Mouse (Mus musculus) hindbrain, embryonic 15.5 days (tissue): ENCODE data around the gene Cab39l. TPM values are rescaled to one million over a fixed set of nuclear protein-coding genes. Genes with fewer than 3 reads are reported as not detected.
A peak's percentile ranks its signal among the peaks of the same experiment; 100 is the strongest.
"Not testable (repeated sequence)": the region's sequence is repeated elsewhere in the genome, so short reads cannot be mapped to it uniquely, and the experiment has no call there.

Experiments used
- ATAC-seq: fragments of 200-750 bp; cut with Nextera tagmentation; 2 replicates; pipeline ENCODE4 v1.8.0; 2017; ENCODE audit warnings: low read depth, moderate number of reproducible peaks, moderate TSS enrichment; ENCODE audit not compliant: low FRiP score
- H3K27ac ChIP-seq: fragments of 300-500 bp; sonication (generic); replicated peaks from 2 replicates; pipeline ENCODE4 v1.5.1; 2015; ENCODE audit warnings: mild to moderate bottlenecking, inconsistent platforms
- H3K27me3 ChIP-seq: fragments of 300-500 bp; sonication (generic); 2 replicates; pipeline ENCODE4 v1.6.1; 2015; ENCODE audit warnings: control low read depth, inconsistent platforms
- H3K36me3 ChIP-seq: fragments of 300-500 bp; sonication (generic); 2 replicates; pipeline ENCODE4 v1.6.1; 2015; ENCODE audit warnings: control low read depth, inconsistent platforms
- H3K4me1 ChIP-seq: fragments of 300-500 bp; sonication (generic); replicated peaks from 2 replicates; pipeline ENCODE4 v1.6.1; 2015; ENCODE audit warnings: control low read depth, inconsistent platforms
- H3K4me2 ChIP-seq: fragments of 300-500 bp; sonication (generic); 2 replicates; pipeline ENCODE4 v1.6.1; 2015; ENCODE audit warnings: moderate library complexity, mild to moderate bottlenecking, inconsistent platforms
- H3K4me3 ChIP-seq: fragments of 300-500 bp; sonication (generic); 2 replicates; pipeline ENCODE4 v1.5.1; 2015; ENCODE audit warnings: mild to moderate bottlenecking, inconsistent platforms
- H3K9ac ChIP-seq: fragments of 300-500 bp; sonication (generic); 2 replicates; pipeline ENCODE4 v1.6.1; 2015; ENCODE audit warnings: inconsistent platforms
- H3K9me3 ChIP-seq: fragments of 300-500 bp; sonication (generic); 2 replicates; pipeline ENCODE4 v1.6.1; 2016; ENCODE audit warnings: control low read depth, inconsistent platforms
- WGBS: fragments of 180-500 bp; shearing (Covaris S2); methylation state at CpG from one replicate; pipeline ENCODE4 v1.1.7; 2015; 5-methylcytosine and 5-hydroxymethylcytosine counted together
- polyA plus RNA-seq: library from polyadenylated mRNA; unstranded; fragments of >200 nt; fragmentation: Nextera tagmentation; extraction: Ambion mirVana; gene quantifications from 2 replicates; pipeline ENCODE4 v1.2.1, GENCODE M21; 2015

Cab39l gene
- 26.8 and 28.5 TPM in 2 replicates for polyA plus RNA-seq

- ATAC-seq: peak; percentile 100
- H3K27ac ChIP-seq: peak within 1 kb of the TSS; percentile 78
- peak within 1 kb of the TSS; percentile 77 for H3K4me3 ChIP-seq
- no peaks in the 10 kb centered on the region for H3K9me3 ChIP-seq
- H3K27me3 ChIP-seq: no peaks in the 10 kb centered on the region
- under 1% methylated on average over 65 of the region's 66 CpGs for WGBS
- peak within 1 kb of the TSS; percentile 61 for H3K4me2 ChIP-seq
- peak within 1 kb of the TSS; percentile 71 for H3K9ac ChIP-seq
- H3K4me1 ChIP-seq: peaks cover 11% of the 10 kb centered on the region
- H3K36me3 ChIP-seq: no peaks in the 10 kb centered on the region
These were observed at the start of gene Cab39l, which contains the start of gene Setdb2 for GRCm38 (mm10) chr14:59440558-59441471. TSS of gene Cab39l (plus strand) at chr14:59440972. TSS of gene Setdb2 (minus strand) at chr14:59440884.

GRCm38 (mm10) chr14:59395281-59395680 lies 45.5 kb upstream of the Cab39l start, which contains the start of gene Phf11c:
TSS of gene Phf11c (minus strand) at chr14:59395381.
- WGBS: 93% methylated on average over 3 of the region's 3 CpGs

GRCm38 (mm10) chr14:59396999-59397398 lies 43.8 kb upstream of the Cab39l start:
- 74% methylated on average over 2 of the region's 2 CpGs for WGBS
- no peaks in the 10 kb centered on the region for H3K27me3 ChIP-seq
- no peaks in the 10 kb centered on the region for H3K9me3 ChIP-seq
- H3K9ac ChIP-seq: no peak overlapping the region
- no peak overlapping the region for H3K27ac ChIP-seq
- no peaks in the 10 kb centered on the region for H3K36me3 ChIP-seq
- H3K4me1 ChIP-seq: no peaks in the 10 kb centered on the region
- no peak for ATAC-seq
- H3K4me2 ChIP-seq: no peak overlapping the region
- H3K4me3 ChIP-seq: no peak overlapping the region

More at GRCm38 (mm10) chr14:59395281-59395680, 45.5 kb upstream of the Cab39l start, which contains the start of gene Phf11c:
- no peak within 1 kb of the TSS for H3K4me2 ChIP-seq
- no peaks in the 10 kb centered on the region for H3K36me3 ChIP-seq
- H3K27ac ChIP-seq: no peak within 1 kb of the TSS
- no peaks in the 10 kb centered on the region for H3K9me3 ChIP-seq
- H3K9ac ChIP-seq: no peak within 1 kb of the TSS
- no peaks in the 10 kb centered on the region for H3K4me1 ChIP-seq
- no peak within 1 kb of the TSS for H3K4me3 ChIP-seq
- no peaks in the 10 kb centered on the region for H3K27me3 ChIP-seq
- ATAC-seq: no peak

DNA sequence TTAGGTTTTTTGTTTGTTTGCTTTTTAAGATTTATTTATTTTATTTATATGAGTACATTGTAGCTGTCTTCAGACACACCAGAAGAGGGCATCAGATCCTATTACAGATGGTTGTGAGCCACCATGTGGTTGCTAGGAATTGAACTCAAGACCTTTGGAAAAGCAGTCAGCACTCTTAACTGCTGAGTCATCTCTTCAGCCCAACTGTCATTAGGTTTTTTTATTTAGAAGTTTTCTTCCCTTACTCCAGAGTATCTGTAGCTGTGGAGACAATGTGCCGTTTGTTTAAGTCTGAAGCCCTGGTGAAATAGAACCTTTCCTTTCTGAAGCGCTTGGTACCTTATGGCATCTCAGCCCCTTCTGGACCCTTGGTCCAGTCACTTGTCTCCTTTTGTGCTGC lies 25.8 kb upstream of the Cab39l start:
- ATAC-seq, H3K36me3 ChIP-seq, H3K27ac ChIP-seq: not testable (repeated sequence)

DNA sequence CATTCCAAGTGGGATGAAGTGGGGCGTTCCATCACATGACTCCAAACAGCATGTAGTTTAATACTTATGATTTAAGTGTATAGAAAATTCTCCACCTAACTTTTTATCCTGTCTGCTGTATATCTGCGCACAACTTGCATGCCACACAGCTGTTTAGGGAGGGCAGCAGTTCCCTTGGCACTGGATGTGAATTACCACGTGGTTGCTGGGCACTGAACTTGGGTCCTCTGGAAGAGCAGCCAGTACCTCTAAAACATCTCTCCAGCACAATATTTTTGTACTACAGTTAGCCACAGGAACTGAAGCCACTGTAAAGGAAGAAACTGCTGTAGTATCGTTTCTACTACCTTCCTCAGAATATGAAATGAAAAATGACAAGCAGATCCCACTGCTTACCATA lies 22.6 kb upstream of the Cab39l start:
- no peak overlapping the region for H3K4me3 ChIP-seq
- no peak overlapping the region for H3K9ac ChIP-seq
- 89% methylated on average over 4 of the region's 4 CpGs for WGBS
- no peak overlapping the region for H3K27ac ChIP-seq
- no peaks in the 10 kb centered on the region for H3K36me3 ChIP-seq
- no peak overlapping the region for H3K4me2 ChIP-seq
- no peaks in the 10 kb centered on the region for H3K9me3 ChIP-seq
- no peaks in the 10 kb centered on the region for H3K27me3 ChIP-seq
- H3K4me1 ChIP-seq: no peaks in the 10 kb centered on the region
- ATAC-seq: no peak

More for the DNA sequence above, 25.8 kb upstream of the Cab39l start:
- not testable (repeated sequence) for H3K4me1 ChIP-seq, H3K27me3 ChIP-seq, H3K4me3 ChIP-seq, H3K9me3 ChIP-seq, H3K4me2 ChIP-seq, H3K9ac ChIP-seq
- WGBS: 100% methylated on average over 2 of the region's 2 CpGs

DNA sequence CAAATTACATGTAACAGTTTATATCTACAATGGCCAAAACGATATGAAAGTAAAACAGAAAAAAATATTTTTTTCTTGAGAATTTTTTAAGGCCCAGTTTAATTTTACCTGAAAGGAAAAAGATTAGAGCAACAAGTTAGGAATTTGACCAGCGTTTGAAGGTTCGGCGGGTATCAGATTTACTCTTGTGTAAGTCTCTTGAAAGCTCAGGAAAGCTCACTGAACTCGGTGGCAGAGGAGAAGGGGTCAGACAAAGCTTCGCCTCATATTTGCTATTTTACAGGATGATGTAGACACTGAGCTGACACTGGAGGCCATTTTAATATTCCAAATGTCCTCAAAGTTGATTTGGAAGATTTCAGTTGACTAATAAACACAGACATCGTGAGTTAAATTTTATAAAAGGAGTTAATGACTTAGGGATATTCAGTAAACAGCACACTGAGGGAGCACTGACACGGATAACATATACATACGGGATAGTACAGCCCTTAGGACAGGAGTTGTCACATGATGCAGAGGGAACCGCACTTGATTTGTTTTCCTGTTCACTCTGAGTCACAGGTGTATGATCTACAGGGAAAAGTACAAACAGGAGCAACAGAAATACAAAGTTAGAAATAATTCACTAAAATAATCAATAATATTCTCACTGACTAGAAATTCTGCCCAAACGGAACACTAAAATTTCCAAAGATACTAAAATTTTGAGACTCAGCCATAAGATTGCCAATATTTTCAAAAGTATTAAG lies 17.7 kb upstream of the Cab39l start:
- H3K4me1 ChIP-seq: no peaks in the 10 kb centered on the region
- no peaks in the 10 kb centered on the region for H3K27me3 ChIP-seq
- H3K4me2 ChIP-seq: no peak overlapping the region
- H3K9ac ChIP-seq: no peak overlapping the region
- no peak for ATAC-seq
- H3K4me3 ChIP-seq: no peak overlapping the region
- WGBS: 92% methylated on average over 11 of the region's 11 CpGs
- no peak overlapping the region for H3K27ac ChIP-seq
- H3K9me3 ChIP-seq: no peaks in the 10 kb centered on the region
- no peaks in the 10 kb centered on the region for H3K36me3 ChIP-seq

- H3K4me1 ChIP-seq: no peaks in the 10 kb centered on the region
- no peak overlapping the region for H3K27ac ChIP-seq
- H3K4me2 ChIP-seq: no peak overlapping the region
- no peaks in the 10 kb centered on the region for H3K9me3 ChIP-seq
- H3K36me3 ChIP-seq: no peaks in the 10 kb centered on the region
- no peak overlapping the region for H3K9ac ChIP-seq
- no peak for ATAC-seq
- no peaks in the 10 kb centered on the region for H3K27me3 ChIP-seq
- H3K4me3 ChIP-seq: no peak overlapping the region
- WGBS: 100% methylated on average over 1 of the region's 1 CpGs
These were observed 10.2 kb upstream of the Cab39l start for GRCm38 (mm10) chr14:59430556-59430955.

DNA sequence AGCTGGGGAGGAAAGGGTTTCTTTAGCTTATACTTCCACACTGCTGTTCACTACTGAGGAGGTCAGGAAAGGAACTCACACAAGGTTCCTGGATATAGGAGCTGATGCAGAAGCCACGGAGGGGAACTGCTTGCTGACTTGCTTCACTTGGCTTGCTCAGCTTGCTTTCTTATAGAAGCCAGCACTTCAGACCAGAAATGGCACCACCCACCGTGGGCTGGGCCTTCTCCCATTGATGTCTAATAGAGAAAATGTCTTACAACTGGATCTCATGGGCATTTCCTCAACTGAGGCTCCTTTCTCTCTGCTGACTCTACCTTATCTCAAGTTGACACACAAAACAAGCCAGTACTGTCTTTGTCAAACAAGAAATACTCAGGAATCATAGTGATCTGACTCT lies 6.9 kb upstream of the Cab39l start:
- no peaks in the 10 kb centered on the region for H3K9me3 ChIP-seq
- no peak overlapping the region for H3K4me3 ChIP-seq
- WGBS: 65% methylated on average over 2 of the region's 2 CpGs
- ATAC-seq: no peak
- H3K4me2 ChIP-seq: no peak overlapping the region
- no peak overlapping the region for H3K9ac ChIP-seq
- H3K27ac ChIP-seq: no peak overlapping the region
- no peaks in the 10 kb centered on the region for H3K27me3 ChIP-seq
- no peaks in the 10 kb centered on the region for H3K36me3 ChIP-seq
- no peaks in the 10 kb centered on the region for H3K4me1 ChIP-seq

DNA sequence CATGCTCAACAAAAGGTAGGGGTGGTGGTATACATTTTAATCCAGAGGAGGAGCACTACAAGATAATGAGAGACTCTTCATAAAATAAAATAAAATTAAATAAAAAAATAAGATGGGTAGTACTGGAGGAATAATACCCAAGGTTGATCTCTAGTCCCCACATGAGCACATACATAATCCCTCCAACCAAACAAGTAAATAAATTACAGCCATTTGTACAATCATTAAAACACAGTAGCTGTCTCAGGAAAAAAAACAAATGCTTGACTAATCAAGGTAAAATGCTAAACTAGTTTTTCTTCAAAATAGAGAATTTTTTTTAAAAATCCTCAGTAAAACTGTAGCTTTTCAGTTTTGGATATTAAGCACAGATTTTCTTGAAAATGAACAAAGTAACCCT lies 5.6 kb upstream of the Cab39l start:
- no peaks in the 10 kb centered on the region for H3K27me3 ChIP-seq

DNA sequence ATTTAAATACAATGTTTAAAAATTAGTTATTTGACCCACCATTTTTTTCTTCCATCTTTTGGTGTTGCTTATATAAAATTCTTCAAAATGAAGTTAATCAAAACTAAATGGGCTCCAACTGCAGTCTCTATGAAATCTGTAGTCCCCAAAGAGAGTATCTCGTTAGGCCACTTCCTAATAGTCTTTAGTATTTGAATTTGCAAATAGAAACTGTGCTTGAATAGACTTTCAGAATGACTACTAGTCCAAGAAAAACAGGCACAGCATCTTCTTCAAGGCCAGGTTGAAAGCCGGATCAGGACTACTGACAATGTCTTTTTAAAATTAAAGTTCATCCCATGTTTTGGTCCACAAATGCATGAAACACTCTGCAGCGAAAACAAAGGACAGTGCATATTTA lies 3.4 kb upstream of the Cab39l start:
- 88% methylated on average over 3 of the region's 3 CpGs for WGBS
- H3K9me3 ChIP-seq: no peaks in the 10 kb centered on the region
- H3K27me3 ChIP-seq: no peaks in the 10 kb centered on the region
- peaks cover 11% of the 10 kb centered on the region for H3K4me1 ChIP-seq
- H3K36me3 ChIP-seq: no peaks in the 10 kb centered on the region
- H3K4me3 ChIP-seq: no peak overlapping the region
- H3K9ac ChIP-seq: no peak overlapping the region
- no peak overlapping the region for H3K27ac ChIP-seq
- no peak overlapping the region for H3K4me2 ChIP-seq
- no peak for ATAC-seq

More for the DNA sequence above, 5.6 kb upstream of the Cab39l start:
- H3K27ac ChIP-seq: no peak overlapping the region
- H3K36me3 ChIP-seq: no peaks in the 10 kb centered on the region
- no peak overlapping the region for H3K4me2 ChIP-seq
- no peak overlapping the region for H3K4me3 ChIP-seq
- no peaks in the 10 kb centered on the region for H3K9me3 ChIP-seq
- no peak for ATAC-seq
- peaks cover 8% of the 10 kb centered on the region for H3K4me1 ChIP-seq
- H3K9ac ChIP-seq: no peak overlapping the region

DNA sequence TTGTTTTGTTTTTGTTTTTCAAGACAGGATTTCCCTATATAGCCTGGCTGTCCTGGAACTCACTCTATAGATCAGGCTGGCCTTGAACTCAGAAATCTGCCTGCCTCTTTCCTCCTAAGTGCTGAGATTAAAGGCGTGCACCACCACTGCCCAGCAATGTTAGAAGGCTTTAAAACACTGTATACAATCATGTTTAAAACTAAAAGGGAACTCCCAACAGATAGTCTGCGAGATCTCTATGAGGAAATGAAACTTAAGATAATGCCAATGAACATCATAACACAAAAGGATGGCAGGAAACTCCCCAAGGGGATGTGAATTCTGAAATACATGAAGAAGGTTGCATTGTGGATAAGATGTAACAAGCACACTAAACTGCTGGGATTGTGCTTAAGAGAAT lies 2.3 kb upstream of the Cab39l start:
- 93% methylated on average over 2 of the region's 2 CpGs for WGBS
- no peak overlapping the region for H3K27ac ChIP-seq

GRCm38 (mm10) chr14:59440039-59440438 lies 733 bp upstream of the Cab39l start:
- Histone ChIP-seq H3K4me3 (peak overlapping the region; percentile 77), H3K9ac (peak overlapping the region; percentile 71), H3K27ac (no peak overlapping the region), H3K4me1 (peaks cover 11% of the 10 kb centered on the region), H3K27me3 (no peaks in the 10 kb centered on the region), H3K36me3 (no peaks in the 10 kb centered on the region), H3K9me3 (no peaks in the 10 kb centered on the region), H3K4me2 (peak overlapping the region; percentile 61)
- 16% methylated on average over 7 of the region's 7 CpGs for WGBS
- no peak for ATAC-seq

More for the DNA sequence above, 2.3 kb upstream of the Cab39l start:
- H3K4me2 ChIP-seq: no peak overlapping the region
- H3K27me3 ChIP-seq: no peaks in the 10 kb centered on the region
- no peak overlapping the region for H3K4me3 ChIP-seq
- no peaks in the 10 kb centered on the region for H3K9me3 ChIP-seq
- H3K4me1 ChIP-seq: peaks cover 11% of the 10 kb centered on the region
- no peak for ATAC-seq
- no peaks in the 10 kb centered on the region for H3K36me3 ChIP-seq
- H3K9ac ChIP-seq: no peak overlapping the region
